Mouse (Mus musculus): ENCODE data around the gene Pcnx3. TPM values are rescaled to one million over a fixed set of nuclear protein-coding genes. Genes with fewer than 3 reads are reported as not detected.
A peak's percentile ranks its signal among the peaks of the same experiment; 100 is the strongest.
"Not testable (repeated sequence)": the region's sequence is repeated elsewhere in the genome, so short reads cannot be mapped to it uniquely, and the experiment has no call there.

Pcnx3 gene
- polyA plus RNA-seq, 1 experiment from 2014 or later, result 29.1 TPM

DNA sequence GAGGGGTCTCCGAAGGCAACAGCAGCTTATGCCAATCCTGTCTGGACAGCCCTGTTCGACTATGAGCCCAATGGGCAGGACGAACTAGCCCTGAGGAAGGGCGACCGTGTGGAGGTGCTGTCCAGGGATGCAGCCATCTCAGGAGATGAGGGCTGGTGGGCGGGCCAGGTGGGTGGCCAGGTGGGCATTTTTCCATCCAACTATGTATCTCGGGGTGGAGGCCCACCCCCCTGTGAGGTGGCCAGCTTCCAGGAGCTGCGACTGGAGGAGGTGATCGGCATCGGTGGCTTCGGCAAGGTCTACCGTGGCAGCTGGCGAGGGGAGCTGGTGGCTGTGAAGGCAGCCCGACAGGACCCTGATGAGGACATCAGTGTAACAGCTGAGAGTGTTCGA is 1.6 kb upstream of the Pcnx3 start:
- Histone ChIP-seq H3K27me3 (ENCODE audit: control insufficient read depth, insufficient read depth, low read length) (no peaks in the 10 kb centered on the region), H3K9ac (ENCODE audit: low read length) (peak overlapping the region; percentile 86), H3K9me3 (ENCODE audit: control insufficient read depth, low read length) (no peaks in the 10 kb centered on the region), H3K4me1 (ENCODE audit: control insufficient read depth, insufficient read depth, low read length) (peaks cover 36% of the 10 kb centered on the region), H3K4me3 (ENCODE audit: low read depth, low read length) (peak overlapping the region; percentile 96), H3K36me3 (ENCODE audit: control insufficient read depth, insufficient read depth, low read length) (peaks cover 26% of the 10 kb centered on the region), H3K4me2 (ENCODE audit: low read depth, severe bottlenecking) (peak overlapping the region; percentile 99), H3K27ac (replicated peaks; ENCODE audit: low read depth, low read length) (peak overlapping the region; percentile 83)
- WGBS, result 77% methylated on average over 15 of the region's 15 CpGs
- no peak for DNase-seq (ENCODE audit: low spot score)
- ATAC-seq (ENCODE audit: insufficient number of reproducible peaks, low FRiP score, low TSS enrichment, low read depth), result no peak

GRCm38 (mm10) chr19:5689565-5690342 is 1.0 kb upstream of the Pcnx3 start:
- Histone ChIP-seq H3K4me2 (ENCODE audit: low read depth, severe bottlenecking) (peak overlapping the region; percentile 99), H3K4me1 (ENCODE audit: control insufficient read depth, insufficient read depth, low read length) (peaks cover 32% of the 10 kb centered on the region), H3K27me3 (ENCODE audit: control insufficient read depth, insufficient read depth, low read length) (no peaks in the 10 kb centered on the region), H3K9me3 (ENCODE audit: control insufficient read depth, low read length) (no peaks in the 10 kb centered on the region), H3K36me3 (ENCODE audit: control insufficient read depth, insufficient read depth, low read length) (peaks cover 29% of the 10 kb centered on the region), H3K9ac (ENCODE audit: low read length) (peak overlapping the region; percentile 86), H3K27ac (replicated peaks; ENCODE audit: low read depth, low read length) (peak overlapping the region; percentile 83), H3K4me3 (ENCODE audit: low read depth, low read length) (peak overlapping the region; percentile 96)
- peak; percentile 52 for ATAC-seq (ENCODE audit: insufficient number of reproducible peaks, low FRiP score, low TSS enrichment, low read depth)
- peak; percentile 83 for DNase-seq (ENCODE audit: low spot score)
- WGBS, result 14% methylated on average over 42 of the region's 42 CpGs

DNA sequence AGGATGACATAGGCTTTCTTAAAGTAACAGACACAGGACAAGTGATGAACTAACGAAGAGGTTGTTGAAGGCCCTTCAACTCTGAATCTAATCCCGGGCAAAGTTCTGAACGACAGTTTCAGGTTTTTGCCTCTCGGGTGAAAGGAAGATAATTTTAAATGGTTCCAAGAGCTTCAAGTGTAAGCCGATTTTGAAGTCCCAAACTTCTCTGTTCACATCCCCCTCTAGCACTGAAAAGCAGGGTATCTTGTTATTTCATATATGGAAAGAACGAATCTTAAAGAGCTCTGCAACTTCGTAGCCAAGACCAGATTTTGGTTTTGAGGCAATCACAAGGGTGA is 350 bp upstream of the Pcnx3 start:
- WGBS, result 1% methylated on average over 7 of the region's 7 CpGs
- H3K4me1 ChIP-seq (ENCODE audit: control insufficient read depth, insufficient read depth, low read length), result peaks cover 32% of the 10 kb centered on the region

GRCm38 (mm10) chr19:5687738-5688137 is 970 bp downstream of the Pcnx3 start:
- Histone ChIP-seq H3K9me3 (ENCODE audit: control insufficient read depth, low read length) (no peaks in the 10 kb centered on the region), H3K4me1 (ENCODE audit: control insufficient read depth, insufficient read depth, low read length) (peaks cover 32% of the 10 kb centered on the region), H3K27me3 (ENCODE audit: control insufficient read depth, insufficient read depth, low read length) (no peaks in the 10 kb centered on the region), H3K36me3 (ENCODE audit: control insufficient read depth, insufficient read depth, low read length) (peaks cover 32% of the 10 kb centered on the region), H3K9ac (ENCODE audit: low read length) (peak overlapping the region; percentile 75), H3K27ac (replicated peaks; ENCODE audit: low read depth, low read length) (peak overlapping the region; percentile 83; the same call in 1 of the 2 replicates), H3K4me2 (ENCODE audit: low read depth, severe bottlenecking) (peak overlapping the region; percentile 99), H3K4me3 (ENCODE audit: low read depth, low read length) (peak overlapping the region; percentile 96)
- no peak for ATAC-seq (ENCODE audit: insufficient number of reproducible peaks, low FRiP score, low TSS enrichment, low read depth)
- no peak for DNase-seq (ENCODE audit: low spot score)
- 22% methylated on average over 9 of the region's 9 CpGs for WGBS

More for the DNA sequence above, 350 bp upstream of the Pcnx3 start:
- DNase-seq (ENCODE audit: low spot score) (no peak), ATAC-seq (ENCODE audit: insufficient number of reproducible peaks, low FRiP score, low TSS enrichment, low read depth) (no peak)
- H3K4me3 ChIP-seq (ENCODE audit: low read depth, low read length), result peak overlapping the region; percentile 96
- peak overlapping the region; percentile 99 for H3K4me2 ChIP-seq (ENCODE audit: low read depth, severe bottlenecking)
- peak overlapping the region; percentile 86 for H3K9ac ChIP-seq (ENCODE audit: low read length)
- H3K27me3 ChIP-seq (ENCODE audit: control insufficient read depth, insufficient read depth, low read length), result no peaks in the 10 kb centered on the region
- H3K9me3 ChIP-seq (ENCODE audit: control insufficient read depth, low read length), result no peaks in the 10 kb centered on the region
- peaks cover 30% of the 10 kb centered on the region for H3K36me3 ChIP-seq (ENCODE audit: control insufficient read depth, insufficient read depth, low read length)
- H3K27ac ChIP-seq (replicated peaks; ENCODE audit: low read depth, low read length), result peak overlapping the region; percentile 83

GRCm38 (mm10) chr19:5686954-5687353 is 1.8 kb downstream of the Pcnx3 start:
- Histone ChIP-seq H3K4me1 (ENCODE audit: control insufficient read depth, insufficient read depth, low read length) (peaks cover 26% of the 10 kb centered on the region), H3K9ac (ENCODE audit: low read length) (peak overlapping the region; percentile 75; the same call in 1 of the 2 replicates), H3K36me3 (ENCODE audit: control insufficient read depth, insufficient read depth, low read length) (peaks cover 31% of the 10 kb centered on the region), H3K4me2 (ENCODE audit: low read depth, severe bottlenecking) (peak overlapping the region; percentile 99; the same call in 1 of the 2 replicates)
- ATAC-seq (ENCODE audit: insufficient number of reproducible peaks, low FRiP score, low TSS enrichment, low read depth); DNase-seq (ENCODE audit: low spot score); H3K9me3 ChIP-seq (ENCODE audit: control insufficient read depth, low read length); H3K27me3 ChIP-seq (ENCODE audit: control insufficient read depth, insufficient read depth, low read length); H3K27ac ChIP-seq (replicated peaks; ENCODE audit: low read depth, low read length); H3K4me3 ChIP-seq (ENCODE audit: low read depth, low read length): not testable (repeated sequence)
- 97% methylated on average over 12 of the region's 12 CpGs for WGBS

DNA sequence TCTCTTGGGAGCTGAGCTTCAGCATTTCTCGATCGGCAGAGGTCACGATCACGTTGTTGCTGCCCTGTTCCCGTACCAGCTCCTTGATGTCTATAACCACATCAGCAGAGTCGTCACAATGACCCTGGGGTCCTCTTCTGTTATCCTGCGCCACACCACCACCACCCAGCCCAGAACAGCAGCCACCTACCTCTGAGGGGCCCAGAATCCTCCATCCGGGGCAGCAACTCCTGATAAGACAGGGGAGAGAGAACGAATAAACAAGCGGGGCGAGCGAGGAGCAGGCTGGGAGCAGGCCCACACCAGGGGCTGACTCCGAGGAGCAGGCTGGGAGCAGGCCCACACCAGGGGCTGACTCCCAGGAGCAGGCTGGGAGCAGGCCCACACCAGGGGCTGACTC is 2.3 kb downstream of the Pcnx3 start:
- H3K4me3 ChIP-seq (ENCODE audit: low read depth, low read length), result no peak overlapping the region
- H3K36me3 ChIP-seq (ENCODE audit: control insufficient read depth, insufficient read depth, low read length), result peaks cover 31% of the 10 kb centered on the region
- WGBS, result 92% methylated on average over 13 of the region's 13 CpGs
- no peak overlapping the region for H3K9ac ChIP-seq (ENCODE audit: low read length)
- ATAC-seq (ENCODE audit: insufficient number of reproducible peaks, low FRiP score, low TSS enrichment, low read depth) (no peak), DNase-seq (ENCODE audit: low spot score) (no peak)
- H3K27ac ChIP-seq (replicated peaks; ENCODE audit: low read depth, low read length), result no peak overlapping the region
- no peaks in the 10 kb centered on the region for H3K9me3 ChIP-seq (ENCODE audit: control insufficient read depth, low read length)
- H3K4me2 ChIP-seq (ENCODE audit: low read depth, severe bottlenecking), result no peak overlapping the region
- peaks cover 21% of the 10 kb centered on the region for H3K4me1 ChIP-seq (ENCODE audit: control insufficient read depth, insufficient read depth, low read length)
- H3K27me3 ChIP-seq (ENCODE audit: control insufficient read depth, insufficient read depth, low read length), result no peaks in the 10 kb centered on the region

GRCm38 (mm10) chr19:5685861-5686260 is 2.8 kb downstream of the Pcnx3 start:
- Histone ChIP-seq H3K9ac (ENCODE audit: low read length) (no peak overlapping the region), H3K4me2 (ENCODE audit: low read depth, severe bottlenecking) (no peak overlapping the region), H3K36me3 (ENCODE audit: control insufficient read depth, insufficient read depth, low read length) (peaks cover 28% of the 10 kb centered on the region), H3K9me3 (ENCODE audit: control insufficient read depth, low read length) (no peaks in the 10 kb centered on the region), H3K27ac (replicated peaks; ENCODE audit: low read depth, low read length) (no peak overlapping the region), H3K4me3 (ENCODE audit: low read depth, low read length) (no peak overlapping the region), H3K27me3 (ENCODE audit: control insufficient read depth, insufficient read depth, low read length) (no peaks in the 10 kb centered on the region), H3K4me1 (ENCODE audit: control insufficient read depth, insufficient read depth, low read length) (peaks cover 15% of the 10 kb centered on the region)
- ATAC-seq (ENCODE audit: insufficient number of reproducible peaks, low FRiP score, low TSS enrichment, low read depth), result no peak
- WGBS, result 97% methylated on average over 11 of the region's 11 CpGs
- no peak for DNase-seq (ENCODE audit: low spot score)

DNA sequence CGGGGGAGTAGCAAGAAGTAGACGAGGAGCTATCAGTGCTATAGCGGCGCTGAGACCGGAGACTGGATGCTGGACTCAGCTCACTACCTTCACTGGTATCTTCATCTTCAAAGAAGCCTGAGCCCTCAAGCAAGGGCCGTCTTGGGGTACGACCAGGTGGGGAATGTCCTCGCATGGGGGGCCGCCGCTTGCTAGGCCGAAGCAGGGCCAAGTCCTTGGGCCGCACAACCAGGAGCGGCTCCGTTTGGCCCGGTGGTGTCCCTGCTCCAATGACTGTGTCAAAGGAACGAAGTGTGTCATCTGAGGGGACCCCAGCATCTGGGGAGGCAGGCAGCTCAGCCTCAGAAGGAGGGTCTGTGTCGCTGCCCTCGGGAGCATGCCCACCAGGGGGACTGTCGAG is 3.3 kb downstream of the Pcnx3 start:
- H3K27ac ChIP-seq (replicated peaks; ENCODE audit: low read depth, low read length), result no peak overlapping the region
- no peaks in the 10 kb centered on the region for H3K27me3 ChIP-seq (ENCODE audit: control insufficient read depth, insufficient read depth, low read length)
- no peak overlapping the region for H3K4me3 ChIP-seq (ENCODE audit: low read depth, low read length)
- no peak overlapping the region for H3K9ac ChIP-seq (ENCODE audit: low read length)
- 95% methylated on average over 19 of the region's 19 CpGs for WGBS
- H3K9me3 ChIP-seq (ENCODE audit: control insufficient read depth, low read length), result no peaks in the 10 kb centered on the region
- DNase-seq (ENCODE audit: low spot score) (no peak), ATAC-seq (ENCODE audit: insufficient number of reproducible peaks, low FRiP score, low TSS enrichment, low read depth) (no peak)
- H3K4me2 ChIP-seq (ENCODE audit: low read depth, severe bottlenecking), result no peak overlapping the region
- peaks cover 29% of the 10 kb centered on the region for H3K36me3 ChIP-seq (ENCODE audit: control insufficient read depth, insufficient read depth, low read length)
- peaks cover 11% of the 10 kb centered on the region for H3K4me1 ChIP-seq (ENCODE audit: control insufficient read depth, insufficient read depth, low read length)
